Mouse (Mus musculus): ENCODE data around the gene Tlx2. TPM values are rescaled to one million over a fixed set of nuclear protein-coding genes. Genes with fewer than 3 reads are reported as not detected.

Gene Tlx2
- polyA plus RNA-seq, 1 experiment = not detected

DNA sequence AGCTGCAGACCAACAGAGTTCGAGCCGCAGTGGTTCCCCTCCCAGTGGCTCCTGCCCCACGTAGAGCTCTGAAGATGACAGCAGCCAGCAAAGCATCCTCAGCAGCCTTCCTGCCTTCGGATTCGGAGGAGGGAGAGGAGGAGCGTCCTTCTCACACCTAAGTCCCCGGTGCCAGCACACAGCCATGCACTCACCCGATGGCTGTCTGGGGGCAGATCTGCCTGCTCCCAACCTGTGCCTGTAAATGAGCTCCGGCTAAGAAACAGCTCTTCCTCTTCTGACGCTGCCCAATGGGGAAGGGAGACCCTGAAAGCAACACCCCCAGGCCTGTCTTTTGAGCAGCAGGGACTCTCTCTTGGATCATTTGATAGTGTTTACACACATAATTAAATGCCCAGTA lies 40.3 kb downstream of the Tlx2 start:
- TF ChIP-seq CTCF (IDR thresholded peaks at IDR 0.05; ENCODE audit: low read depth, low read length) = no peak
- no peak overlapping the region for H3K27ac ChIP-seq (ENCODE audit: insufficient read depth, low read depth, low read length)
- H3K4me1 ChIP-seq (ENCODE audit: control insufficient read depth, insufficient read depth, low read length) = peaks cover 17% of the 10 kb centered on the region
- H3K4me3 ChIP-seq (ENCODE audit: insufficient read depth, low read length) = no peak overlapping the region

GRCm38 (mm10) chr6:83027706-83028105 lies 42.4 kb downstream of the Tlx2 start:
- peaks cover 22% of the 10 kb centered on the region for H3K4me1 ChIP-seq (ENCODE audit: control insufficient read depth, insufficient read depth, low read length)
- no peak for TF ChIP-seq POLR2A (IDR thresholded peaks at IDR 0.05; ENCODE audit: borderline replicate concordance, low read depth, low read length)
- TF ChIP-seq CTCF (IDR thresholded peaks at IDR 0.05; ENCODE audit: low read depth, low read length) = no peak
- no peak overlapping the region for H3K27ac ChIP-seq (ENCODE audit: insufficient read depth, low read depth, low read length)
- H3K4me3 ChIP-seq (ENCODE audit: insufficient read depth, low read length) = no peak overlapping the region

DNA sequence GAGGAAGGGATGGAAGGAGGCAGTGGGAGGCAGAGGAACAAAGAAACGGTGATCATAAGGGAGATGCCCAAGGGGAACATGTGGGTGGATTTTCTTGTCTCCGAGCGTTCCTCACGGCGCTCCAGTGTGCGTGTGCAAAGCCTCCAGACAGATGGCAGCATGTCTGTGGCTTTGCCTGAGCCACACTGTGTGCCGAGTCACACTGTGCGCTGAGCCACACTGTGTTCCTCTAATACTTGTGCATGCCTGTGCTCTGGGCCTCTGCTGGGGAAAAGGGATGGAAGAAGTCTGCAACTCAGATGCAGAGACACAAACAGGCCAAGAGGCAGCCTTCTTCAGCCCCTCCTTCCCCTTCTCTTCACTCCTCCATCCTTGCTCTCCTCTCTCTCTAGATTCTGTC lies 42.8 kb downstream of the Tlx2 start:
- TF ChIP-seq POLR2A (IDR thresholded peaks at IDR 0.05; ENCODE audit: borderline replicate concordance, low read depth, low read length) (no peak), CTCF (IDR thresholded peaks at IDR 0.05; ENCODE audit: low read depth, low read length) (no peak)
- Histone ChIP-seq H3K4me1 (ENCODE audit: control insufficient read depth, insufficient read depth, low read length) (peaks cover 22% of the 10 kb centered on the region), H3K27ac (ENCODE audit: insufficient read depth, low read depth, low read length) (no peak overlapping the region), H3K4me3 (ENCODE audit: insufficient read depth, low read length) (no peak overlapping the region)

DNA sequence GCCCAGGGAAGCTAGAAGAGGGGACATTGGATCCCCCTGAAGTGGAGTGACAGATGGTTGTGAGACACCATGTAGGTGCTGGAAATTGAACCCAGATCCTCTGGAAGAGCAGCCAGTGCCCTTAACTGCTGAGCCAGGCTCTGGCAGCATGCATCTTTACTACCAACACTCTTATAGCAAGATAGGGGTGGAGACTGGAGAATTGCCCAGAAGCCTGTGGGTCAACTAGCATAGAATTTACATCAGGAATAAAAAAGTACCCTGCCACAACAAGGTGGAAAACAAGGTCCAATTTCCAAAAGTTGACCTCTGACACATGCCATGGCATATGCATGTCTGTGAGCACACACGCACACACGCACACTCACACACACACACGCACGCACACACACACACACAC lies 44.9 kb downstream of the Tlx2 start:
- Histone ChIP-seq H3K4me1 (ENCODE audit: control insufficient read depth, insufficient read depth, low read length) (peaks cover 27% of the 10 kb centered on the region), H3K27ac (ENCODE audit: insufficient read depth, low read depth, low read length) (no peak overlapping the region), H3K4me3 (ENCODE audit: insufficient read depth, low read length) (no peak overlapping the region)
- TF ChIP-seq POLR2A (IDR thresholded peaks at IDR 0.05; ENCODE audit: borderline replicate concordance, low read depth, low read length) (no peak), CTCF (IDR thresholded peaks at IDR 0.05; ENCODE audit: low read depth, low read length) (no peak)

DNA sequence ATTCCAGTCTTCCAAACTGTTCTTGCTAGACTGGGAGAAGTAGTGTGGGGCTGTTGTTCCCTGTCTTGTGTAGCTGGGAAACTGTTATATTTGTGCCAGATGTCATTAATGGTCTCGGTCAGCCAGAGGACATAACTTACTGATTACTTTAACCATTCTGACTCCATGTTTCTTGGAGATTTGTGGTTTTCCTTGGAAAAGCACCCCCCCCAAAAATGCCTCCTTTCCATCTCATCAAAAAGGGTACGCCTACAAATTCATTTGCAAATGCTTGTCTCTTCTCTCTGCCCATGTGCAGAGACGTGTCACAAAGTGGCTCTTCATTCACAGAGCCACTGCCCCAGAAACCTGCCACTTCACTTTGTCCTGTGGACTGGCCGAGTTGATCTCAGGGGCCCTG lies 45.7 kb downstream of the Tlx2 start:
- peaks cover 27% of the 10 kb centered on the region for H3K4me1 ChIP-seq (ENCODE audit: control insufficient read depth, insufficient read depth, low read length)

GRCm38 (mm10) chr6:83023786-83024185 lies 46.3 kb downstream of the Tlx2 start:
- Histone ChIP-seq H3K27ac (ENCODE audit: insufficient read depth, low read depth, low read length) (no peak overlapping the region), H3K4me1 (ENCODE audit: control insufficient read depth, insufficient read depth, low read length) (peaks cover 27% of the 10 kb centered on the region), H3K4me3 (ENCODE audit: insufficient read depth, low read length) (no peak overlapping the region)
- TF ChIP-seq POLR2A (IDR thresholded peaks at IDR 0.05; ENCODE audit: borderline replicate concordance, low read depth, low read length) = no peak
- no peak for TF ChIP-seq CTCF (IDR thresholded peaks at IDR 0.05; ENCODE audit: low read depth, low read length)

More for the DNA sequence above, 45.7 kb downstream of the Tlx2 start:
- Histone ChIP-seq H3K27ac (ENCODE audit: insufficient read depth, low read depth, low read length) (no peak overlapping the region), H3K4me3 (ENCODE audit: insufficient read depth, low read length) (no peak overlapping the region)
- TF ChIP-seq POLR2A (IDR thresholded peaks at IDR 0.05; ENCODE audit: borderline replicate concordance, low read depth, low read length) (no peak), CTCF (IDR thresholded peaks at IDR 0.05; ENCODE audit: low read depth, low read length) (no peak)

- H3K4me1 ChIP-seq (ENCODE audit: control insufficient read depth, insufficient read depth, low read length) = peaks cover 27% of the 10 kb centered on the region
- no peak overlapping the region for H3K27ac ChIP-seq (ENCODE audit: insufficient read depth, low read depth, low read length)
- no peak for TF ChIP-seq CTCF (IDR thresholded peaks at IDR 0.05; ENCODE audit: low read depth, low read length)
- no peak for TF ChIP-seq POLR2A (IDR thresholded peaks at IDR 0.05; ENCODE audit: borderline replicate concordance, low read depth, low read length)
- no peak overlapping the region for H3K4me3 ChIP-seq (ENCODE audit: insufficient read depth, low read length)
Measured at GRCm38 (mm10) chr6:83023008-83023407, 47.1 kb downstream of the Tlx2 start.

DNA sequence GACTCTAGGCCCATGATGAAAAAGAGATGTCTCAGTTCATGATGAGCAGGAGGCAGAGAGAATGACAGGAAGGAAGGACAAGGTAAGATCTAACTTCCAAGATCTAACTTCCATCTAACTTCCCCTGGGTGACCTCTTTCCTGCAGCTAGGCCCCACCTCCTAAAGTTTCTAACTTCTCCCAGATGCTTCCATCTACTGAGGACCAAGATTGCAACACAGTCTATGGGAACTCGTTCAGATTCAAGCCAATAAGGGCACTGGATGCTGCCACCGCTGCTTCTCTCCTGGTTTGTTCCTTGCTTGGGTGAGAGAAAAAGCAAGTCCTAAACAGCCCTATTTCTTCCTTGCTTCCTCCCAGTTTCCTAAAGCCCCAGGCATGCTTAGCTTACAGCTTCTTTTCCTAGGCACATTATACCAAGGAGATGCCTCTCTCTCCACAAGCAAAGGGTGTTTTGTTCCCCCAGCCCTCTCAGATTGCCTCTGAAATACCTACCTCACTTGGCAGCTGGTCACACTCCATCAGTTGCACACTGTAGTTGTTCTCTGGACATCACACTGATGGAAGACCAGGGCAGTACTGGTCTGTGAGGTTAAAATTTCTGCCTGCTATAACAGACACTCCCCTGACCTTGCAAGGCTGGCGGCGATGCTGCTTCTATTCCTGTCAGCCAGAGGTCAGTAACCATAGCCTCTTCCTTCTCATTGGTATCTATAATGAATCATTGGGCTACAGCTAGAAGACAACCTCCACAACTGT lies 49.1 kb downstream of the Tlx2 start:
- TF ChIP-seq CTCF (IDR thresholded peaks at IDR 0.05; ENCODE audit: low read depth, low read length) (no peak), POLR2A (IDR thresholded peaks at IDR 0.05; ENCODE audit: borderline replicate concordance, low read depth, low read length) (no peak)
- peaks cover 35% of the 10 kb centered on the region for H3K4me1 ChIP-seq (ENCODE audit: control insufficient read depth, insufficient read depth, low read length)

DNA sequence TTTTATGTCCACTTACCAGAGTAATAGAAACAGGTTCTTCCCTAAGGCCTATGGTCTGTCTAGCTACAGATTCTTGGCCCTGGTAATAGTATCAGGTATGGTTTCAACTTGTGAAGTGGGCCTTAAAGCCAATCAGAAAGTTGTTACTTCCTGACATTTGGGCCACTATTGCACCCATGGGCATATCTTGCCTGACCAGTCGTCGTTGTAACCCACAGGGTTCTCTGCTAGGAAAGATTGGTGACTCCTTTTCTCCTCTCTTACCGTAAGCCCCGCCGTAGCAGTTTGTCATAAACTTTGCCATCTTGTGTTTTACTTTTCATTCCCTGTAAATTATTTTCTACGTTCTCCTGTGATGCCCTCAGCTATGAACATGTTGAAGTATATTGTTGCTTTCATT lies 50.0 kb downstream of the Tlx2 start:
- no peak overlapping the region for H3K27ac ChIP-seq (ENCODE audit: insufficient read depth, low read depth, low read length)
- H3K4me3 ChIP-seq (ENCODE audit: insufficient read depth, low read length) = no peak overlapping the region

More for the DNA sequence above, 49.1 kb downstream of the Tlx2 start:
- Histone ChIP-seq H3K4me3 (ENCODE audit: insufficient read depth, low read length) (no peak overlapping the region), H3K27ac (ENCODE audit: insufficient read depth, low read depth, low read length) (no peak overlapping the region)

GRCm38 (mm10) chr6:83019044-83019443 lies 51.0 kb downstream of the Tlx2 start:
- Histone ChIP-seq H3K4me1 (ENCODE audit: control insufficient read depth, insufficient read depth, low read length) (peaks cover 28% of the 10 kb centered on the region), H3K27ac (ENCODE audit: insufficient read depth, low read depth, low read length) (no peak overlapping the region), H3K4me3 (ENCODE audit: insufficient read depth, low read length) (no peak overlapping the region)
- TF ChIP-seq CTCF (IDR thresholded peaks at IDR 0.05; ENCODE audit: low read depth, low read length) = no peak
- no peak for TF ChIP-seq POLR2A (IDR thresholded peaks at IDR 0.05; ENCODE audit: borderline replicate concordance, low read depth, low read length)

More for the DNA sequence above, 50.0 kb downstream of the Tlx2 start:
- H3K4me1 ChIP-seq (ENCODE audit: control insufficient read depth, insufficient read depth, low read length) = peaks cover 34% of the 10 kb centered on the region
- TF ChIP-seq CTCF (IDR thresholded peaks at IDR 0.05; ENCODE audit: low read depth, low read length) (no peak), POLR2A (IDR thresholded peaks at IDR 0.05; ENCODE audit: borderline replicate concordance, low read depth, low read length) (no peak)

Other genes with a start within 250 kb of the Tlx2 start
- gene Sema4f, start 130.5 kb downstream of the Tlx2 start, polyA plus RNA-seq (2012; ENCODE audit: insufficient read depth, insufficient read length, missing spikeins) = not detected in 2 replicates
- gene M1ap, start 123.4 kb downstream of the Tlx2 start, polyA plus RNA-seq (2012; ENCODE audit: insufficient read depth, insufficient read length, missing spikeins) = 2.4 and 7.0 TPM in 2 replicates
- gene Dok1, start 36.8 kb downstream of the Tlx2 start, polyA plus RNA-seq (2012; ENCODE audit: insufficient read depth, insufficient read length, missing spikeins) = 69.9 and 72.0 TPM in 2 replicates
- gene Loxl3, start 36.1 kb downstream of the Tlx2 start, polyA plus RNA-seq (2012; ENCODE audit: insufficient read depth, insufficient read length, missing spikeins) = 18.8 and 21.2 TPM in 2 replicates
- gene Aup1, start 15.8 kb downstream of the Tlx2 start, polyA plus RNA-seq (2012; ENCODE audit: insufficient read depth, insufficient read length, missing spikeins) = 354 and 391 TPM in 2 replicates
- gene Htra2, start 15.0 kb downstream of the Tlx2 start, polyA plus RNA-seq (2012; ENCODE audit: insufficient read depth, insufficient read length, missing spikeins) = 90.8 and 108 TPM in 2 replicates
- gene Dqx1, start 12.4 kb downstream of the Tlx2 start, polyA plus RNA-seq (2012; ENCODE audit: insufficient read depth, insufficient read length, missing spikeins) = 0.83 and 1.6 TPM in 2 replicates
- 31.0 and 37.0 TPM in 2 replicates for gene Pcgf1, start 7.6 kb upstream of the Tlx2 start, polyA plus RNA-seq (2012; ENCODE audit: insufficient read depth, insufficient read length, missing spikeins)
- 0.78 TPM in 1 of 2 replicates, not detected in the other for gene Lbx2, start 16.1 kb upstream of the Tlx2 start, polyA plus RNA-seq (2012; ENCODE audit: insufficient read depth, insufficient read length, missing spikeins)
- gene Ccdc142, start 31.3 kb upstream of the Tlx2 start, polyA plus RNA-seq (2012; ENCODE audit: insufficient read depth, insufficient read length, missing spikeins) = 3.2 and 6.1 TPM in 2 replicates
- gene Gm42688, start 31.3 kb upstream of the Tlx2 start, polyA plus RNA-seq (2012; ENCODE audit: insufficient read depth, insufficient read length, missing spikeins) = 5.5 and 6.1 TPM in 2 replicates
- 26.5 and 26.9 TPM in 2 replicates for gene Mrpl53, start 38.7 kb upstream of the Tlx2 start, polyA plus RNA-seq (2012; ENCODE audit: insufficient read depth, insufficient read length, missing spikeins)
- gene Mogs, start 45.2 kb upstream of the Tlx2 start, polyA plus RNA-seq (2012; ENCODE audit: insufficient read depth, insufficient read length, missing spikeins) = 16.1 and 17.1 TPM in 2 replicates
- 20.3 and 27.1 TPM in 2 replicates for gene Wbp1, start 51.3 kb upstream of the Tlx2 start, polyA plus RNA-seq (2012; ENCODE audit: insufficient read depth, insufficient read length, missing spikeins)
- gene Ino80b, start 55.1 kb upstream of the Tlx2 start, polyA plus RNA-seq (2012; ENCODE audit: insufficient read depth, insufficient read length, missing spikeins) = 25.1 and 26.8 TPM in 2 replicates
- gene Rtkn, start 65.2 kb upstream of the Tlx2 start, polyA plus RNA-seq (2012; ENCODE audit: insufficient read depth, insufficient read length, missing spikeins) = 1.4 and 1.8 TPM in 2 replicates
- 1.5 and 3.5 TPM in 2 replicates for gene Wdr54, start 86.1 kb upstream of the Tlx2 start, polyA plus RNA-seq (2012; ENCODE audit: insufficient read depth, insufficient read length, missing spikeins)
- not detected in 2 replicates for gene 1700003E16Rik, start 86.1 kb upstream of the Tlx2 start, polyA plus RNA-seq (2012; ENCODE audit: insufficient read depth, insufficient read length, missing spikeins)
- gene Dctn1, start 95.6 kb upstream of the Tlx2 start, polyA plus RNA-seq (2012; ENCODE audit: insufficient read depth, insufficient read length, missing spikeins) = 87.2 and 98.2 TPM in 2 replicates
- gene Slc4a5, start 149.5 kb upstream of the Tlx2 start, polyA plus RNA-seq (2012; ENCODE audit: insufficient read depth, insufficient read length, missing spikeins) = 0.55 TPM in 1 of 2 replicates, not detected in the other

All from bone marrow macrophage, adult 2 months (primary cell).